Mouse (Mus musculus) embryonic facial prominence, embryonic 14.5 days (tissue): ENCODE data around the gene Gpatch2. TPM values are rescaled to one million over a fixed set of nuclear protein-coding genes. Genes with fewer than 3 reads are reported as not detected.

ENCODE experiments used
- ATAC-seq: fragments of 200-750 bp; cut with Nextera tagmentation; 2 replicates; pipeline ENCODE4 v1.8.0; 2017; ENCODE audit warnings: low read depth, moderate number of reproducible peaks, moderate TSS enrichment
- DNase-seq: peaks from one replicate; pipeline ENCODE4 v3.0.0-alpha.2; 2015; ENCODE audit warnings: low spot score
- H3K27ac ChIP-seq: fragments of 300-500 bp; sonication (generic); replicated peaks from 2 replicates; pipeline ENCODE4 v1.5.1; 2014; ENCODE audit warnings: low read depth, mild to moderate bottlenecking, low read length, moderate library complexity
- H3K27me3 ChIP-seq: fragments of 300-500 bp; sonication (generic); replicated peaks from 2 replicates; pipeline ENCODE4 v1.6.1; 2014; ENCODE audit warnings: low read length; ENCODE audit not compliant: control insufficient read depth, insufficient read depth
- H3K36me3 ChIP-seq: fragments of 300-500 bp; sonication (generic); 2 replicates; pipeline ENCODE4 v1.6.1; 2014; ENCODE audit warnings: low read length, mixed read lengths; ENCODE audit not compliant: control insufficient read depth, insufficient read depth
- H3K4me1 ChIP-seq: fragments of 300-500 bp; sonication (generic); 2 replicates; pipeline ENCODE4 v1.6.1; 2014; ENCODE audit warnings: antibody characterized with exemption, low read length; ENCODE audit not compliant: control insufficient read depth, insufficient read depth
- H3K4me2 ChIP-seq: fragments of 300-500 bp; sonication (generic); 2 replicates; pipeline ENCODE4 v1.6.1; 2014; ENCODE audit warnings: low read depth, mild to moderate bottlenecking, low read length, moderate library complexity, mixed read lengths
- H3K4me3 ChIP-seq: fragments of 300-500 bp; sonication (generic); 2 replicates; pipeline ENCODE4 v1.5.1; 2014; ENCODE audit warnings: low read depth, mild to moderate bottlenecking, low read length
- H3K9ac ChIP-seq: fragments of 300-500 bp; sonication (generic); 2 replicates; pipeline ENCODE4 v1.6.1; 2014; ENCODE audit warnings: low read depth, mild to moderate bottlenecking, low read length, moderate library complexity, mixed read lengths
- H3K9me3 ChIP-seq: fragments of 300-500 bp; sonication (generic); 2 replicates; pipeline ENCODE4 v1.6.1; 2016; ENCODE audit warnings: low read length; ENCODE audit not compliant: control insufficient read depth
- WGBS: fragments of 180-500 bp; shearing (Covaris S2); extraction: QIAGEN DNeasy Blood & Tissue Kit; methylation state at CpG from one replicate; pipeline ENCODE4 v1.1.7; 2014; 5-methylcytosine and 5-hydroxymethylcytosine counted together
- polyA plus RNA-seq: library from polyadenylated mRNA; unstranded; fragments of >200 nt; fragmentation: Nextera tagmentation; extraction: Ambion mirVana; gene quantifications from 2 replicates; pipeline ENCODE4 v1.2.1, GENCODE M21; 2014

Gene Gpatch2
- polyA plus RNA-seq, 1 experiment from 2014 or later, result 15.3 TPM

DNA sequence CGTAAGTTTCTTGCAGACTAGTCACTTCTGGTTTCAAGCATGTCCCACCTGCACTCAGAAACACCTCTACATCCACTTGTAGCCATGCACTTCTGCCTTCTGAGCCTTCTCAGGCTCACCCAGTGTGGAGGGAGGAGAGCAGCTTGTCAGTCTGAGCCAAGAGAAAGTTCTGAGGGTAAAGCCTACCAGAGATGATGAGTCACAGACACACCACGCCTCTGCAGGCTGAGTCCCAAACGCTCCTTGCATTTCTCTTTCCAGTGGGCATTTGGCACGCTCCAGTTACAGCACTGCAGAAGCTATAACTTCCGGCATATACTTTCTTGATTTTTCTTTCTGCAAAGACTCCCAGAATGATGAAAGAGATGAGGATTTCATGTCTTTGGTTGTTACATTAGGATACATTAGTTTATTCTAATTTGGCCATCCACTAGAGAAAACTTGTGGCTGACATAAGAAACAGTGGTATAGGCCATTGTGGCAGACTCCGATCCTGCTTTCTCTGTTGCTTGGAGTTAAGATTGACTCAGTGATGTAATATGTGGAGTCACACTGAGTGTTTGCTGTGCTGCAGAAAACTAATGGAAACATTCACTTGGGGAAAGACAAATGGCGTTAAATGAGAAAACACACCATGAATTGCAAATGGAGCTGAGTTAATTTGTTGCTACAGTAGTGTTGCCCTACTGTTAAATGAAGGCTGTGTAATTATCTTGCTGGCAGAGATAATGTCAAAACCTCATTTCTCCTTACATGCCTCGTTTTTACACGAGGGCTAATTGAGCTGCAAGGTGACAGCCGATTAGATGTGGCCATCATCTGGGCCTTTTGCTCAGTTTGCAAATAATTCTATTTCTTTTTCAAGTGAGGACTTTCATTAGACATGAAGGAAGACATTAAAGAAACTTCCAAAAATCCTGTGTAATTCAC is 55.3 kb downstream of the Gpatch2 start:
- Histone ChIP-seq H3K4me1 (no peaks in the 10 kb centered on the region), H3K9ac (no peak overlapping the region), H3K9me3 (no peaks in the 10 kb centered on the region), H3K27ac (no peak overlapping the region), H3K27me3 (no peaks in the 10 kb centered on the region), H3K36me3 (no peaks in the 10 kb centered on the region), H3K4me2 (no peak overlapping the region), H3K4me3 (no peak overlapping the region)
- ATAC-seq (no peak), DNase-seq (peak; percentile 31)
- WGBS, result 73% methylated on average over 10 of the region's 10 CpGs

- Histone ChIP-seq H3K36me3 (no peaks in the 10 kb centered on the region), H3K9me3 (no peaks in the 10 kb centered on the region), H3K27me3 (no peaks in the 10 kb centered on the region), H3K4me1 (no peaks in the 10 kb centered on the region), H3K9ac (no peak overlapping the region), H3K4me2 (no peak overlapping the region), H3K4me3 (no peak overlapping the region), H3K27ac (no peak overlapping the region)
- no peak for ATAC-seq
- 70% methylated on average over 9 of the region's 9 CpGs for WGBS
- DNase-seq, result no peak
Measured at GRCm38 (mm10) chr1:187277324-187277723, 62.0 kb downstream of the Gpatch2 start.

- ATAC-seq (no peak), DNase-seq (no peak)
- no peaks in the 10 kb centered on the region for H3K4me1 ChIP-seq
- no peaks in the 10 kb centered on the region for H3K36me3 ChIP-seq
- H3K27ac ChIP-seq, result no peak overlapping the region
- H3K4me3 ChIP-seq, result no peak overlapping the region
- no peaks in the 10 kb centered on the region for H3K27me3 ChIP-seq
- H3K9ac ChIP-seq, result no peak overlapping the region
- WGBS, result 68% methylated on average over 5 of the region's 5 CpGs
- H3K4me2 ChIP-seq, result no peak overlapping the region
- no peaks in the 10 kb centered on the region for H3K9me3 ChIP-seq
Measured at GRCm38 (mm10) chr1:187278472-187278871, 63.2 kb downstream of the Gpatch2 start.

- Histone ChIP-seq H3K27me3 (no peaks in the 10 kb centered on the region), H3K9me3 (no peaks in the 10 kb centered on the region), H3K9ac (no peak overlapping the region), H3K27ac (no peak overlapping the region), H3K36me3 (0 out of 2 replicates have a peak, but pooled peaks cover 3% of the 10 kb centered on the region), H3K4me1 (no peaks in the 10 kb centered on the region), H3K4me3 (no peak overlapping the region), H3K4me2 (no peak overlapping the region)
- ATAC-seq, result no peak
- DNase-seq, result no peak
- WGBS, result 85% methylated on average over 4 of the region's 4 CpGs
Measured at GRCm38 (mm10) chr1:187279776-187280175, 64.5 kb downstream of the Gpatch2 start.

DNA sequence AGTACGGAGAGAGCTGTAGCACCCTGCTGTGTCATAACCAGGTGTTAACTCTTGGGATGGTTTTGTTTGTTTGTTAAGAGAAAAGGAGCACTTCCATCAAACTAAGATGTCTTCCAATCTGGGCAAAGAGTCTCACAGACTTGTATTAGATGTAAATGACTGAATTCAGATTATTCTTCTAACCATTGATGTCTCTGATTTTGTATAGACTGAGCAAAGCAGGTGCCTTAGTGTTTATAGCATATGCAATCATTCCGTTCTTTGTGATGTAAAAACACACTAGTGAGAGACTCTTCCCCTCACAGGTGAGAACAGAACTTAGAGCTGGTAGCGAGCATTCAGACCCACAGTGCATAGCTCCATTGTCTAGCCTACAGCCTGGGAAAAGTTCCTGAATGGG is 67.0 kb downstream of the Gpatch2 start:
- Histone ChIP-seq H3K27ac (no peak overlapping the region), H3K9ac (no peak overlapping the region), H3K4me1 (no peaks in the 10 kb centered on the region), H3K27me3 (no peaks in the 10 kb centered on the region), H3K4me2 (no peak overlapping the region), H3K9me3 (no peaks in the 10 kb centered on the region), H3K36me3 (0 out of 2 replicates have a peak, but pooled peaks cover 3% of the 10 kb centered on the region), H3K4me3 (no peak overlapping the region)
- no peak for DNase-seq
- WGBS, result 77% methylated on average over 3 of the region's 3 CpGs
- ATAC-seq, result no peak

DNA sequence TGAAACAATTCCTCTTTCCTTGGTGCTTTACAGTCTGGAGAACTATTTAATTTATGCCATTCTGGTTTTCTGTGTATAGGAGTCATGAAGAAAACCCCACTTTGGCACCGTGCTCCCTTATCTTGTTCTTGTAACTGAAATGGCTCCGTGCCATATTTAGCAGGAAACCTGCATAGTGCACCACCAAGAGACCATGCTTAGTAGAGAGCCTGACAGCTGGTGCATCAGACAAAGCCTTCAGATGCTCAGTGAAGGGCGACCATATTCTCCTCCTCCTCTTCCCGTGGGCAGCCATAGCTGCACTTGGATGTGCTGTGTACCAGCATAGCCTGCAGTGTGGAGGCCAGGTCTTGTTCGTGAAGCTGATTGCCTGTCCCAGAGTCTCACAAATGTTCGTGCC is 67.5 kb downstream of the Gpatch2 start:
- no peak for ATAC-seq
- Histone ChIP-seq H3K4me3 (no peak overlapping the region), H3K4me1 (no peaks in the 10 kb centered on the region), H3K36me3 (0 out of 2 replicates have a peak, but pooled peaks cover 3% of the 10 kb centered on the region), H3K27ac (no peak overlapping the region), H3K9ac (no peak overlapping the region), H3K4me2 (no peak overlapping the region), H3K27me3 (no peaks in the 10 kb centered on the region), H3K9me3 (no peaks in the 10 kb centered on the region)
- no peak for DNase-seq
- WGBS, result 82% methylated on average over 6 of the region's 6 CpGs

GRCm38 (mm10) chr1:187285735-187286134 is 70.4 kb downstream of the Gpatch2 start:
- no peak for ATAC-seq
- no peaks in the 10 kb centered on the region for H3K4me1 ChIP-seq
- no peaks in the 10 kb centered on the region for H3K27me3 ChIP-seq
- no peak overlapping the region for H3K9ac ChIP-seq
- no peak overlapping the region for H3K27ac ChIP-seq
- DNase-seq, result no peak
- WGBS, result 80% methylated on average over 8 of the region's 8 CpGs
- 0 out of 2 replicates have a peak, but pooled peaks cover 3% of the 10 kb centered on the region for H3K36me3 ChIP-seq
- no peak overlapping the region for H3K4me3 ChIP-seq
- H3K4me2 ChIP-seq, result no peak overlapping the region
- H3K9me3 ChIP-seq, result no peaks in the 10 kb centered on the region

DNA sequence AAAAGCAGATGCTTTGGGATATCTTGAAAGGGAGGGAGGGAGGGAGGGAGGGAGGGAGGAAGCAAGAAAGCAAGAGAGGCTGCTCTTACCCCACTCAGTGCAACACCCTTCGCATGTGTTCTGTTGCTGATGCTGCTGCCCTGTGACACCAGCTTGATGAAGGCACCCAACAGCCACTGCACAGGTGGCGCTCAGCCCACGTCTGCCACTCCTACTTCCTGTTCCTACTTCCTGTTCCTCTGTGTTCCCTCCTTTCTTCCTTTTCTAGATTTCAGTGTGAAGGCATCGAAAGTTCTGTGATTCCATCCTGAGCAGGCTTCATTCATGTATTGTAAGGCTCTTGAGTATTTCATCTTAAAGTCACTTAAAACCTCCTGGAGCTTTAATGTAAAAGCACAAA is 71.1 kb downstream of the Gpatch2 start:
- no peak overlapping the region for H3K27ac ChIP-seq
- H3K36me3 ChIP-seq, result 0 out of 2 replicates have a peak, but pooled peaks cover 3% of the 10 kb centered on the region
- WGBS, result 90% methylated on average over 4 of the region's 4 CpGs
- ATAC-seq (no peak), DNase-seq (no peak)
- no peak overlapping the region for H3K4me2 ChIP-seq
- H3K9me3 ChIP-seq, result no peaks in the 10 kb centered on the region
- no peak overlapping the region for H3K4me3 ChIP-seq
- no peaks in the 10 kb centered on the region for H3K4me1 ChIP-seq
- no peak overlapping the region for H3K9ac ChIP-seq
- no peaks in the 10 kb centered on the region for H3K27me3 ChIP-seq

- Histone ChIP-seq H3K9ac (no peak overlapping the region), H3K27me3 (no peaks in the 10 kb centered on the region), H3K27ac (no peak overlapping the region), H3K4me3 (no peak overlapping the region), H3K9me3 (no peaks in the 10 kb centered on the region), H3K4me1 (no peaks in the 10 kb centered on the region), H3K4me2 (no peak overlapping the region), H3K36me3 (0 out of 2 replicates have a peak, but pooled peaks cover 3% of the 10 kb centered on the region)
- DNase-seq (no peak), ATAC-seq (no peak)
- 90% methylated on average over 3 of the region's 3 CpGs for WGBS
Measured at GRCm38 (mm10) chr1:187286924-187287323, 71.6 kb downstream of the Gpatch2 start.
